Mouse (Mus musculus): ENCODE measurements around the gene Naa16. TPM values are rescaled to one million over a fixed set of nuclear protein-coding genes. Genes with fewer than 3 reads are reported as not detected.
A peak's percentile ranks its signal among the peaks of the same experiment; 100 is the strongest.
"Not testable (repeated sequence)": the region's sequence is repeated elsewhere in the genome, so short reads cannot be mapped to it uniquely, and the experiment has no call there.

The Naa16 gene
- polyA plus RNA-seq (2014; fragmentation: Nextera tagmentation; extraction: Ambion mirVana) = 40.7 and 42.7 TPM in 2 replicates

GRCm38 (mm10) chr14:79390265-79390926, at the start of gene Naa16:
Naa16 (minus strand) TSS chr14:79390778.
- Histone ChIP-seq H3K9me3 (ENCODE audit: control insufficient read depth, low read length) (no peaks in the 10 kb centered on the region), H3K4me2 (ENCODE audit: low read length) (peak within 1 kb of the TSS; percentile 55), H3K9ac (ENCODE audit: low read length) (peak within 1 kb of the TSS; percentile 83), H3K27me3 (replicated peaks; ENCODE audit: control insufficient read depth, insufficient read depth, low read length) (no peaks in the 10 kb centered on the region), H3K4me1 (replicated peaks; ENCODE audit: control insufficient read depth, insufficient read depth, low read length) (peaks cover 10% of the 10 kb centered on the region; the same call in 1 of the 2 replicates), H3K27ac (ENCODE audit: low read depth) (peak within 1 kb of the TSS; percentile 98), H3K4me3 (ENCODE audit: low read depth, low read length) (peak within 1 kb of the TSS; percentile 75), H3K36me3 (ENCODE audit: control insufficient read depth, insufficient read depth, low read length) (peaks cover 10% of the 10 kb centered on the region)
- WGBS = under 1% methylated on average over 65 of the region's 71 CpGs
- DNase-seq (ENCODE audit: low spot score) = peak; percentile 99
- peak; percentile 96 for ATAC-seq (replicated peaks; ENCODE audit: low FRiP score, low TSS enrichment, low read depth)

GRCm38 (mm10) chr14:79434068-79434467, 43.5 kb upstream of the Naa16 start:
- Histone ChIP-seq H3K36me3 (ENCODE audit: control insufficient read depth, insufficient read depth, low read length) (no peaks in the 10 kb centered on the region), H3K4me3 (ENCODE audit: low read depth, low read length) (no peak overlapping the region), H3K4me1 (replicated peaks; ENCODE audit: control insufficient read depth, insufficient read depth, low read length) (no peaks in the 10 kb centered on the region), H3K27me3 (replicated peaks; ENCODE audit: control insufficient read depth, insufficient read depth, low read length) (no peaks in the 10 kb centered on the region), H3K9ac (ENCODE audit: low read length) (no peak overlapping the region), H3K9me3 (ENCODE audit: control insufficient read depth, low read length) (no peaks in the 10 kb centered on the region), H3K4me2 (ENCODE audit: low read length) (no peak overlapping the region), H3K27ac (ENCODE audit: low read depth) (no peak overlapping the region)
- no peak for DNase-seq (ENCODE audit: low spot score)
- 80% methylated on average over 1 of the region's 1 CpGs for WGBS
- no peak for ATAC-seq (replicated peaks; ENCODE audit: low FRiP score, low TSS enrichment, low read depth)

- H3K36me3 ChIP-seq (ENCODE audit: control insufficient read depth, insufficient read depth, low read length); H3K4me1 ChIP-seq (replicated peaks; ENCODE audit: control insufficient read depth, insufficient read depth, low read length); H3K27me3 ChIP-seq (replicated peaks; ENCODE audit: control insufficient read depth, insufficient read depth, low read length); DNase-seq (ENCODE audit: low spot score): not testable (repeated sequence)
- 68% methylated on average over 6 of the region's 59 CpGs for WGBS
- H3K9ac ChIP-seq (ENCODE audit: low read length) = peak overlapping the region; percentile 60
- H3K4me2 ChIP-seq (ENCODE audit: low read length) = peak overlapping the region; percentile 44
- H3K27ac ChIP-seq (ENCODE audit: low read depth) = peak overlapping the region; percentile 83; the same call in 1 of the 2 replicates
- ATAC-seq (replicated peaks; ENCODE audit: low FRiP score, low TSS enrichment, low read depth) = peak; percentile 29
- H3K4me3 ChIP-seq (ENCODE audit: low read depth, low read length) = peak overlapping the region; percentile 39
- peaks cover 13% of the 10 kb centered on the region; the same call in 1 of the 2 replicates for H3K9me3 ChIP-seq (ENCODE audit: control insufficient read depth, low read length)
These were observed 36.3 kb upstream of the Naa16 start for GRCm38 (mm10) chr14:79426730-79427365.

GRCm38 (mm10) chr14:79425979-79426729, 35.6 kb upstream of the Naa16 start, which contains the start of gene Kbtbd7:
Kbtbd7 (plus strand) TSS chr14:79426511.
- peak within 1 kb of the TSS; percentile 60 for H3K9ac ChIP-seq (ENCODE audit: low read length)

GRCm38 (mm10) chr14:79420083-79420685, 29.6 kb upstream of the Naa16 start:
- no peak for DNase-seq (ENCODE audit: low spot score)
- peaks cover 20% of the 10 kb centered on the region; the same call in 1 of the 2 replicates for H3K36me3 ChIP-seq (ENCODE audit: control insufficient read depth, insufficient read depth, low read length)

More at GRCm38 (mm10) chr14:79425979-79426729, 35.6 kb upstream of the Naa16 start, which contains the start of gene Kbtbd7:
- H3K36me3 ChIP-seq (ENCODE audit: control insufficient read depth, insufficient read depth, low read length) = peaks cover 7% of the 10 kb centered on the region
- ATAC-seq (replicated peaks; ENCODE audit: low FRiP score, low TSS enrichment, low read depth) (peak; percentile 98), DNase-seq (ENCODE audit: low spot score) (peak; percentile 94)
- no peaks in the 10 kb centered on the region for H3K27me3 ChIP-seq (replicated peaks; ENCODE audit: control insufficient read depth, insufficient read depth, low read length)
- H3K4me1 ChIP-seq (replicated peaks; ENCODE audit: control insufficient read depth, insufficient read depth, low read length) = no peaks in the 10 kb centered on the region
- peaks cover 13% of the 10 kb centered on the region; the same call in 1 of the 2 replicates for H3K9me3 ChIP-seq (ENCODE audit: control insufficient read depth, low read length)
- under 1% methylated on average over 39 of the region's 44 CpGs for WGBS
- peak within 1 kb of the TSS; percentile 83 for H3K27ac ChIP-seq (ENCODE audit: low read depth)
- H3K4me3 ChIP-seq (ENCODE audit: low read depth, low read length) = peak within 1 kb of the TSS; percentile 39
- peak within 1 kb of the TSS; percentile 44 for H3K4me2 ChIP-seq (ENCODE audit: low read length)

GRCm38 (mm10) chr14:79413121-79413520, 22.5 kb upstream of the Naa16 start:
- no peak for DNase-seq (ENCODE audit: low spot score)
- 82% methylated on average over 6 of the region's 6 CpGs for WGBS
- H3K27ac ChIP-seq (ENCODE audit: low read depth) = no peak overlapping the region
- no peak for ATAC-seq (replicated peaks; ENCODE audit: low FRiP score, low TSS enrichment, low read depth)
- H3K36me3 ChIP-seq (ENCODE audit: control insufficient read depth, insufficient read depth, low read length) = peaks cover 27% of the 10 kb centered on the region; the same call in 1 of the 2 replicates
- H3K4me3 ChIP-seq (ENCODE audit: low read depth, low read length) = no peak overlapping the region
- H3K27me3 ChIP-seq (replicated peaks; ENCODE audit: control insufficient read depth, insufficient read depth, low read length) = no peaks in the 10 kb centered on the region
- no peaks in the 10 kb centered on the region for H3K4me1 ChIP-seq (replicated peaks; ENCODE audit: control insufficient read depth, insufficient read depth, low read length)
- no peak overlapping the region for H3K4me2 ChIP-seq (ENCODE audit: low read length)
- H3K9me3 ChIP-seq (ENCODE audit: control insufficient read depth, low read length) = no peaks in the 10 kb centered on the region
- no peak overlapping the region for H3K9ac ChIP-seq (ENCODE audit: low read length)

More at GRCm38 (mm10) chr14:79420083-79420685, 29.6 kb upstream of the Naa16 start:
- Histone ChIP-seq H3K4me1 (replicated peaks; ENCODE audit: control insufficient read depth, insufficient read depth, low read length) (no peaks in the 10 kb centered on the region), H3K27ac (ENCODE audit: low read depth) (no peak overlapping the region), H3K9ac (ENCODE audit: low read length) (no peak overlapping the region), H3K4me3 (ENCODE audit: low read depth, low read length) (no peak overlapping the region), H3K4me2 (ENCODE audit: low read length) (no peak overlapping the region), H3K27me3 (replicated peaks; ENCODE audit: control insufficient read depth, insufficient read depth, low read length) (no peaks in the 10 kb centered on the region), H3K9me3 (ENCODE audit: control insufficient read depth, low read length) (no peaks in the 10 kb centered on the region)
- WGBS = 70% methylated on average over 20 of the region's 20 CpGs
- no peak for ATAC-seq (replicated peaks; ENCODE audit: low FRiP score, low TSS enrichment, low read depth)

- no peak for DNase-seq (ENCODE audit: low spot score)
- Histone ChIP-seq H3K4me1 (replicated peaks; ENCODE audit: control insufficient read depth, insufficient read depth, low read length) (no peaks in the 10 kb centered on the region), H3K9me3 (ENCODE audit: control insufficient read depth, low read length) (no peaks in the 10 kb centered on the region), H3K36me3 (ENCODE audit: control insufficient read depth, insufficient read depth, low read length) (peaks cover 31% of the 10 kb centered on the region), H3K27me3 (replicated peaks; ENCODE audit: control insufficient read depth, insufficient read depth, low read length) (no peaks in the 10 kb centered on the region), H3K9ac (ENCODE audit: low read length) (no peak overlapping the region), H3K27ac (ENCODE audit: low read depth) (no peak overlapping the region), H3K4me3 (ENCODE audit: low read depth, low read length) (no peak overlapping the region), H3K4me2 (ENCODE audit: low read length) (no peak overlapping the region)
- ATAC-seq (replicated peaks; ENCODE audit: low FRiP score, low TSS enrichment, low read depth) = no peak
- WGBS = 80% methylated on average over 2 of the region's 2 CpGs
These were observed 20.1 kb upstream of the Naa16 start for GRCm38 (mm10) chr14:79410662-79411061.

GRCm38 (mm10) chr14:79409278-79409830, 18.8 kb upstream of the Naa16 start:
- Histone ChIP-seq H3K9me3 (ENCODE audit: control insufficient read depth, low read length) (no peaks in the 10 kb centered on the region), H3K27ac (ENCODE audit: low read depth) (no peak overlapping the region), H3K4me1 (replicated peaks; ENCODE audit: control insufficient read depth, insufficient read depth, low read length) (no peaks in the 10 kb centered on the region), H3K4me3 (ENCODE audit: low read depth, low read length) (no peak overlapping the region), H3K27me3 (replicated peaks; ENCODE audit: control insufficient read depth, insufficient read depth, low read length) (no peaks in the 10 kb centered on the region), H3K4me2 (ENCODE audit: low read length) (no peak overlapping the region), H3K9ac (ENCODE audit: low read length) (no peak overlapping the region), H3K36me3 (ENCODE audit: control insufficient read depth, insufficient read depth, low read length) (peaks cover 31% of the 10 kb centered on the region)
- ATAC-seq (replicated peaks; ENCODE audit: low FRiP score, low TSS enrichment, low read depth) (no peak), DNase-seq (ENCODE audit: low spot score) (no peak)
- WGBS = 88% methylated on average over 6 of the region's 6 CpGs

Measured in intestine, embryonic 14.5 days (tissue).